8 mouse cellular contexts compared by ENCODE assay signal in genomic region chr15:10500838-10501719, GRCm38 (mm10). TPM values are rescaled to one million over a fixed set of nuclear protein-coding genes. Genes with fewer than 3 reads are reported as not detected.
DNase-seq lines count a peak whose midpoint lies in the region; ATAC-seq lines count a peak whose summit lies in the region.

No protein-coding gene starts in this region.

- peaks cover 2% of the 10 kb centered on the region; the same call in 1 of the 2 replicates for H3K36me3 ChIP-seq in limb, embryonic 11.5 days (ENCODE audit: control insufficient read depth, insufficient read depth, low read length)
- H3K36me3 ChIP-seq in neural tube, embryonic 13.5 days = peaks cover 4% of the 10 kb centered on the region; the same call in 1 of the 2 replicates

- 0 out of 2 replicates have a peak, but pooled peaks cover under 1% of the 10 kb centered on the region for H3K9me3 ChIP-seq in limb, embryonic 11.5 days (ENCODE audit: control insufficient read depth, low read length)
- H3K9me3 ChIP-seq in neural tube, embryonic 13.5 days = no peaks in the 10 kb centered on the region

- H3K9ac ChIP-seq in limb, embryonic 11.5 days (ENCODE audit: low read length) = no peak overlapping the region
- no peak overlapping the region for H3K9ac ChIP-seq in neural tube, embryonic 13.5 days

- no peak overlapping the region for H3K4me2 ChIP-seq in limb, embryonic 11.5 days (ENCODE audit: low read depth, severe bottlenecking)
- no peak overlapping the region for H3K4me2 ChIP-seq in neural tube, embryonic 13.5 days

- no peak overlapping the region for H3K4me3 ChIP-seq in limb, embryonic 11.5 days (ENCODE audit: low read depth, low read length)
- no peak overlapping the region for H3K4me3 ChIP-seq in neural tube, embryonic 13.5 days

- 59% methylated on average over 11 of the region's 11 CpGs for WGBS in limb, embryonic 11.5 days
- 58% methylated on average over 11 of the region's 11 CpGs for WGBS in neural tube, embryonic 13.5 days

- DNase-seq in left cerebral cortex, adult 18-20 months (ENCODE audit: low spot score in 2 of 2) = peak; percentile 50 to 57
- DNase-seq in left cerebral cortex, adult 11 months (ENCODE audit: low spot score) = no peak
- DNase-seq in adrenal gland, postnatal 36 days = peak; percentile 57 to 66
- peak; percentile 44 to 50 for DNase-seq in frontal cortex, postnatal 25 days (ENCODE audit: low spot score in 2 of 2)
- DNase-seq in kidney, adult 18-20 months = peak; percentile 56
- DNase-seq in limb, embryonic 11.5 days (ENCODE audit: low spot score) = peak; percentile 82
- no peak for DNase-seq in spleen, adult 12 weeks (ENCODE audit: low spot score)

- peak; percentile 65; the same call in 1 of the 2 replicates for ATAC-seq in limb, embryonic 11.5 days (ENCODE audit: insufficient number of reproducible peaks, low FRiP score, low TSS enrichment, low read depth)
- peak; percentile 89 for ATAC-seq in neural tube, embryonic 13.5 days (ENCODE audit: low read depth)

- no peaks in the 10 kb centered on the region for H3K4me1 ChIP-seq in limb, embryonic 11.5 days (ENCODE audit: control insufficient read depth, insufficient read depth, low read length)
- no peaks in the 10 kb centered on the region for H3K4me1 ChIP-seq in neural tube, embryonic 13.5 days (replicated peaks)

- no peaks in the 10 kb centered on the region for H3K27me3 ChIP-seq in limb, embryonic 11.5 days (ENCODE audit: control insufficient read depth, insufficient read depth, low read length)
- H3K27me3 ChIP-seq in neural tube, embryonic 13.5 days = no peaks in the 10 kb centered on the region

- no peak overlapping the region for H3K27ac ChIP-seq in limb, embryonic 11.5 days (replicated peaks; ENCODE audit: low read depth, low read length)
- H3K27ac ChIP-seq in neural tube, embryonic 13.5 days (replicated peaks) = no peak overlapping the region

RNA-seq across cellular contexts. Expression of gene Rad1, which starts 15.3 kb away (rescaled TPM):
- 10 to 100 TPM; 16.6 to 21.4 TPM for total RNA-seq in left cerebral cortex, adult 18-20 months (2021)
- 10 to 100 TPM; 14.5 to 14.9 TPM for total RNA-seq in adrenal gland, postnatal 36 days (2021)
- 33.6 and 39.1 TPM in 2 replicates for polyA plus RNA-seq in limb, embryonic 11.5 days (2014; fragmentation: Nextera tagmentation; extraction: Ambion mirVana)
- 30.3 and 32.5 TPM in 2 replicates for polyA plus RNA-seq in neural tube, embryonic 13.5 days (2015; fragmentation: Nextera tagmentation; extraction: Ambion mirVana)

RNA-seq across cellular contexts. Expression of gene Brix1, which starts 15.3 kb away (rescaled TPM):
- 10 to 100 TPM; 21.8 to 25.1 TPM for total RNA-seq in left cerebral cortex, adult 18-20 months (2021)
- 10 to 100 TPM; 53.0 to 55.1 TPM for total RNA-seq in adrenal gland, postnatal 36 days (2021)
- 146 and 162 TPM in 2 replicates for polyA plus RNA-seq in limb, embryonic 11.5 days (2014; fragmentation: Nextera tagmentation; extraction: Ambion mirVana)
- 69.6 and 77.6 TPM in 2 replicates for polyA plus RNA-seq in neural tube, embryonic 13.5 days (2015; fragmentation: Nextera tagmentation; extraction: Ambion mirVana)

RNA-seq across cellular contexts. Expression of gene Dnajc21, which starts 30.8 kb away (rescaled TPM):
- total RNA-seq in left cerebral cortex, adult 18-20 months (2021) = 10 to 100 TPM; 32.2 to 34.7 TPM
- total RNA-seq in adrenal gland, postnatal 36 days (2021) = 10 to 100 TPM; 39.6 to 46.3 TPM
- 18.3 and 20.8 TPM in 2 replicates for polyA plus RNA-seq in limb, embryonic 11.5 days (2014; fragmentation: Nextera tagmentation; extraction: Ambion mirVana)
- polyA plus RNA-seq in neural tube, embryonic 13.5 days (2015; fragmentation: Nextera tagmentation; extraction: Ambion mirVana) = 12.0 and 12.5 TPM in 2 replicates

RNA-seq across cellular contexts. Expression of gene Ttc23l, which starts 57.4 kb away (rescaled TPM):
- not detected for total RNA-seq in left cerebral cortex, adult 18-20 months (2021)
- total RNA-seq in adrenal gland, postnatal 36 days (2021) = not detected
- not detected in 2 replicates for polyA plus RNA-seq in limb, embryonic 11.5 days (2014; fragmentation: Nextera tagmentation; extraction: Ambion mirVana)
- not detected in 2 replicates for polyA plus RNA-seq in neural tube, embryonic 13.5 days (2015; fragmentation: Nextera tagmentation; extraction: Ambion mirVana)

Comparison
In these comparisons a context has a peak if more than half of its experiments do, and no peak if none do; other contexts are left out.
1. DNase-seq: peak in left cerebral cortex, adult 18-20 months (2 of 2), adrenal gland, postnatal 36 days (2 of 2), frontal cortex, postnatal 25 days (2 of 2), kidney, adult 18-20 months (single experiment) and limb, embryonic 11.5 days (single experiment); none in left cerebral cortex, adult 11 months (single experiment) and spleen, adult 12 weeks (single experiment).